Mouse (Mus musculus): ENCODE data around the gene Acsf2.

The Acsf2 gene

DNA sequence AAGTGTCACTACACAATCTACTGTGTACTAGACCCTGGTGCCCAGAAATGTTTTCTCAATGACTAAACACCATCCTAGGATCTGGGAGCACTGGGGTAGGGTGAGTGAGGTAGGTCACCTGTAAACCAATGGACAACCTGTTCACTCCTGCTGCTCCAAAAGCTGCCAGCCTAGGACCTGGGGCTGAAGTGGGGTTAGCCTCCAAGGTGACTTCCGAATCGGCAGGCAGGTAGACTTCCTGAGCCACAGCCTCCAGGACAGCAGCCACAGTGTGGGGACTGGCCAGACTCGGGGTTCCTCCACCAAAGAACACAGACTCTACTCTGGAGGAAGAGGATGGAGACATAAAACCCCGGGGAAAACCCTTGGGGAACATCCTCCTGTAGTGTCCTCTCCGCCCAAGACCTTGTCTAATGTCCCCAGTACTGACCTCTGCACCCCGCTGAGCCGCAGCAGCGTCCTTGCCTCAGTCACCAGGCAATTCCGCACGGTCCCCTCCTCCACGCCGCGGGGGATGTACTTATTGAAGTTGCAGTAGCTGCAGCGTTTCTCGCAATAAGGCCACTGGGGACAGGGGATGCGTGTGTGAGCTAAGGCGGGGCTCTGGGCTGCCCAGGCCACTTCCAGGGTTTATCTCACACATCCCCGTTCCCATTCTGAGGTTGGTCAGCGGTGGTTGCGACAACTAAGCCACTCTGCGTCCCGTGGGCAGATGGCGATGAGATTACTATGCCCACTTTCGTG lies 53.5 kb downstream of the Acsf2 start:
- peak; percentile 52 for DNase-seq (ENCODE audit: low spot score)

DNA sequence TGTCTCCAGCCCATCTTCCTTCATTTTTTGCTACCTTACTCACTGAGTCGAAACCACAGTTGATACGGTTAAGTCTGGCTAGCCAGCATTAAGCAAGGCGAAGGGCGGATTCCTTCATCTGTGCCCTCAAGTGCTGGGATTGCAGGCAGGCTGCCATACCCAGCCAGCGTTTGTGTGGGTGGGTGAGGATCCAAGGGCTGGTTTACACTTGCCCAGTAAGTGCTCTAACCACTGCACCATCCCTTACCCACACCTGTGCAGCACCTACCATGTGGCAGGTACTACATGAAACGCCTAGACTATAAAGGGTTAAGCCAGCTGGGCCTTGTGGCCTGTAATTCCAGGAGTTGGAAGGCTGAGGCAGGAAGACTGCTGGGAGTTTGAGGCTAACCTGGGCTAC lies 54.4 kb downstream of the Acsf2 start:
- DNase-seq (ENCODE audit: low spot score): no peak

DNA sequence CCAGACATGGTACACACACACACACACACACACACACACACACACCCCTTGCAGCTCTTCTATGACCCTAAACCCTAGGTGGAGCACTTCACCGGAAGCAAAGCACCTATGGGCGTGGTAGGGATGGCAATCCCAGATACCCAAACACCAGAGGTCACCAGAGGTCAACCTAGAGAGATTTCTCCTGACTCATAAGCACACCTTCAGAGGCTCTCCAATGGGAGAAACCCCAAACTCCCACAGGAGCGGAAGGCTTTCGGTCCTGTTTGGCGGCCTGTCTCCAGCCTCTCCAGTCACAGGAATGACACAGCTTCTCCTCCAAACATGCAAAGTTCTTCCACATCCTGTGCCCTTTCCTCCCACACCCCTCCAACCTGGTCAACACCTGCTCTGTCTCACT lies 55.3 kb downstream of the Acsf2 start:
- no peak for DNase-seq (ENCODE audit: low spot score)

DNA sequence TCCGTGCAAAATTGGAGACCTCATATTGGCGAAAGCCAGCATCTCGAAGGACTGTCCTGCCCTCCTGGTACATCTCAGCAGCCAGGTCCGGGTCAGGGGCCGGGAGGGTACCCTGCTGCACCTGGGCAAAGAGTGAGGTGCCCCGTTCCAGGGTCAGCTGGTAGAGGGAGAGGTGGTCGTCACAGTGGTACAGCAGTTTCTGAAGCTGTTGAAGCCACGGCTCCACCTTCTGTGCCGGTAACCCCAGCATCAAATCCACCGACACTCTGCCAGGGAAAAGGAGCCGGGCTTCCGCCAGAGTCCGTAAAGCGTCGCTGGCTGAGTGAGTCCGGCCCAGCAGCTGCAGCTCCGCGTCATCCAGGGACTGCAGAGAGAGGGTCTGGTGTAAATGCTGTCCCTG lies 57.2 kb downstream of the Acsf2 start:
- DNase-seq (ENCODE audit: low spot score): no peak

DNA sequence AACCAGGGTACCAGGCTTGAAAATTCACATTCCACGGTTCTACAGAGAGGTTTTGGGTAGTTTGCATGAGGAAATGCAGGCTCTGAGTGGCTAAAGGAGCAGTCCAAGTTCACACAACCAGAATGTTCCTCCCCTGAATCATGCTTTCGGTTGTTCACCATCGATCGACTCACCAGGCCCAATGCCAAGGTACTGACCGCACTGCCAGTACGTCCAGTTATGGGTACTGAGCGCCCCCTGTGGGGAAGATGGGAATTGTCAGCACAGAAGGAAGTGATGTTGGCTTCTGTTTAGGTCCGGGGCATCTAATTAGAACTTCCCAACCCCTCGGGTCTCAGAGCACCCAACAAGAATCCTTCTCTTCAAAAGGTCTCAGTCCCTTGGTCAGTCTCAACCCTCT lies 57.7 kb downstream of the Acsf2 start:
- peak; percentile 88 for DNase-seq (ENCODE audit: low spot score)

DNA sequence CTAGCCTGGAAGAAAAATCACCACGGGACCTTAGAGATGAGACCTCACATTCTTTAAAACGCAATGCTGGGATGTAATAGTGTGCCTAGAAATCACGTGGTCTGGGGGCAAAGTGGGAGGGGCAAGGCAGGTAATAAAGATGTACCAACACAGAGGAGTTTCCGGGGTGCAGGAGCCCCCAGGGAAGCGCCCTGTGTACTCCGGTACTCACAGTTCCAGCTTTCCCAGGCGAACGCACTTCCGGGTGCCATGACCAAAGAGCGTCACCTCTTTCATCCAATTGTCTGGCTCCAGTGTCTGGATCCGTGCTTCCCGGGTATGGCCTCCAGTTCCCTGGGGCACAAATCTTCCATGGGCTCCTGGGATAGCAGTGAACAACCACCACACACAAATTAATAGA lies 58.3 kb downstream of the Acsf2 start:
- no peak for DNase-seq (ENCODE audit: low spot score)

DNA sequence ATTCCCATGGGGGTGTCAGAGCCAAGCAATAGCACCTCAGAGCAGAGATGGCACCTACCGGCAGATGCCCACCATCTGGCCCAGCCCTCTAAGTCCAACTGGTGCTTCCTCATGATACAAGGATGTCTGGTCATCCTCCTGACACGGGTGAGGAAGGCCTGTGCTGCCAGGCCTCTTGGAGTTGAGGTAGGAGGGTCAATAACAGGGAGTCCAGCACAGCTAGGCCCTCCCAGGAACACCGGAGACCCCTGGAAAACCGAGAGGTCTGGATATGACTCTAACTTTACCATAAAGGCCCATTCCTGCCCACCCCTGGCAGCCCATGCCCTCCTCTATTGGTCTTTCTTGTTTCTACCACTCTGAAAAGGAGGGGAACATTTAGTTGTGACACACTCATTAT lies 59.3 kb downstream of the Acsf2 start:
- DNase-seq (ENCODE audit: low spot score): no peak

DNA sequence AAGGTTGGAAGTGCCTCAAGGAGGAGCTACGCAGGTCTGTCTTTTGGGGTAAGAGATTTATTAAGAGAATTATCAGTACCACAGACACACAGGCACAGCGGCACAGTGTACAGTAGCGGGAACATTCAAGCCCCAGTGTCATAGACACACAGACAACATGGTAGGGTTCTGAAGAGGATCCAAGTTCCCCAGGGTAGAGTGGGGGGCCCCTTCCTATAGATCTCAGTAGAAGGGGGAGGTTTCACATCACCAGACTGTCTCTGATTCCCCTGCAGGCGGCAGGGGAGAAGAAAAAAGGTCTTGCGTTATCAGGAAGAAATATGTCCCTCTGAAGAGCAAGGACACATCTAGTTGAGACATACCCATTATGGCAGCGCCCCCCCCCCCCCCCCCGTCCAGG lies 61.9 kb downstream of the Acsf2 start:
- no peak for DNase-seq (ENCODE audit: low spot score)

DNA sequence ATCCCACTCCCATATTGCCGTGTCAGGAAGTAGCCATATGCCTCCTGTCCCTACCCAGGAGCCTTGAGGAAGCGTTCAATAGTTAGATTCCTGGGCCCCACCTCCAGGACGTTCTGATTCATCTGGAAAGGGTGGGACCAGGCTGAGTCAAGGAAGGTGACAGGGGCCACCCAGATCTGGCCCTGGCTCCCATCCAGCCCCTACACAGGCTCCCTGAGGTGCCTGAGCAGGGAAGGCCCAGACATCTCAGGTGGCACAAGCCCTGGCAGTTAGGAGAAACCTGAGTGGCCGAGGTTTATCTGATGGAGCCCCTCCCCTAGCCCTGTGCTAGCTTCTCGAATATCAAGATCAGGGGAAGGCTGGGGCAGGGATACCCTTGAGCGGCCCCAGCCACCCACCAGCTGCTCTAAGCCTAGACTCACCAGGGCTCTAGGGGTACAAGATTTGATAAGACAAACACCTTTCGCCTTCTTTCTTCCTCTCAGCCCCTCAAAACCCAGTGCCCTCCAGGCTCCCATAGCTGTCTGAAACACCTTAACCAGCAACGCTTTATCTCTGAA lies 62.9 kb downstream of the Acsf2 start:
- DNase-seq (ENCODE audit: low spot score): no peak

DNA sequence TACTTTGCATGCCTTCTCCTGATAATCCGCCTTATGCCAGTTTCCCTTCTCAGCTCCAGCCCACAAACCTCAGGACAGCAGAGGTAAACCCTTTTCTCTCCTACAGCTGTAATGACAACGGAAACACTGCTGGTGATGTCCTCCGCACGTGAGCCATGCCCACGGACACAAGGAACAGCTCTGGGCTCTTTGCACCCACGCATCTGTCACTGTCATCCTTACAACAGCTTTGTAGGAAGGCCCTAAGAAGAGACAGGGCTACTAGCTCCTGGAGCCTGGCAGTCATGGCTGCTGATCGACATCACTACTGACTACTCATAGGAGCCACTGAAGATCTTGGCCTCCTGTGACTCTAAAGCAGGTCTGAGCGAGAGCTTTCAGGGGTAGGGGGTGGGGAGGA lies 68.5 kb downstream of the Acsf2 start:
- DNase-seq (ENCODE audit: low spot score): no peak

DNA sequence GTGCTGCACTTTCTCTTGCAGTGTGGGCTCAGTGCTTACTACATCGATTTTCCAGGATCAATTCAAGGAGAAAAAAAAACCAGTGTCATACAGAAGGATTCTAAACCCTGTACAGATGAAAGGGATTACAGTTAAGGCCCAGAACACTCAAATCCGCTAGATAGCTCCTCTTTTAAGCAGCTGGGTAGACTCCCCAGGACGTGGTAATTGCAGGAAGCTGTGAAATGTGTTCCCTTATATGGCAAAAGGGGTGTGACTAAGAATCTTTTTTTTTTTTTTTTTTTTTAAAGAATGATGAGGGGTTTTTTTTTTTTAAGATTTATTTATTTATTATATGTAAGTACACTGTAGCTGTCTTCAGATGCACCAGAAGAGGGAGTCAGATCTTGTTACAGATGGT lies 72.8 kb downstream of the Acsf2 start:
- DNase-seq (ENCODE audit: low spot score): no peak

DNA sequence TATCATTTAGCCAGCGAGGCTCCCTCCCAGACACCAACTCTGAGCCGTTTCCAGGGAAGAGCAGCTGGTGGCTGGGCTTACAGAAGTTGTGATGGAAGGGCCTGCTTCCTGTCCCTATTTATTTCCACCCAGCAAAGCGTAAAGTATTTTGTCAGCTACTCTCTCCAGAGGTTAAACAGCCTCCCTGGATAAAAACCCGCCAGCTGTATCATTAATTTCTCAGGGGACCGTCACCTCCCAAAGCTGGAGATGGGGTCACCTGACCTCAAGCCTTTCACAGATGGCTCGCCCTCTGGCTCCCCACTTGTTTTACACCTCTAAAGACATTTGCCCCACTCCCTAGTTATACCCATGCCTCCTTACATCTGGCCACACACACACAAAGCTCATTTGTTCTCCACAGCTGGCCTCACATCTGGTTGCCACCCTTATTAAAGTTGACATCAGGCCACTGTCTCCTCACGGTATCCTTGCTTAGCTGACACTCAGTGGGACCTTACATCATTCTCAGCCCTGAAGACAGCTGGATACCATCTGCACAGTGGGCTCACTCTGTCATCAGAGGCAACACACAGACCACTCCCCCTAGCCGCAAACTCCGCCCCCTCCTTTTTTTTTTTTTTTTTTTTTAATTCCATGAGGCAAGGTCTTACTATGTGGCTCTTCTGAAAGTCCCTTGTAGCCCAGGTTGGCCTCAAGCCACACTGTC lies 75.3 kb downstream of the Acsf2 start:
- DNase-seq (ENCODE audit: low spot score): no peak

DNA sequence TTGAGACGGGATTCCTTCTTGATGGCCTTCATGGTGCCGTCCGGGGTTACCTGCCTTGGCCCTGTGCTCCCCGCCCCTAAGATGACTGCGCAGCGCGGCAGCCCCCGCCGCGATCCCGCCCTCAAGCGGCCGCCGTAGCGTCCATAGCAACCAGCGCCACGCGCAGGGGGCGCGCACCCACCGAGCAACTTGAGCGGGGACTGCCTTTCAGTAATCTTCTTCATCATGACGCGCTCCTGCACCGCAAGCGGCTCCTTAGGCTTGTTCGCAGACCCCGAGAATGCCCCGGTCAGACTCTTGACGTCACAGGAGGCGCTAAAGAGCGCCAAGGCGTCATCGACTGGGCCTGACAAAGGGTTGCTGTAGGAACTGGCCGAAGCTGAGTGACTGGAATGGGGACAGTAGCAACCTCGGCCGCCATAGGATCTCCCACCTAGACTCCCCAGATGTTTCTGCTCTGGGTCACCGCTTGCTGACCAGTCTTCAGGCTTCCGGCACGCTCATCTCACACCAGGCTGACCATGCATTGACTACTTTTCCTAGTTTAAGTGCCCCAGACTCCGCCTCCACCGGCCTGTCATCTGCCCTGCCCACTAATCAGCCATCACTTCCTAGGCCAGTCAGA lies 80.3 kb downstream of the Acsf2 start, which contains the start of gene Mycbpap:
Gene Mycbpap, minus strand, starts transcription at position 524 of the 625 bp plus-strand sequence.
- peak; percentile 65 for DNase-seq (ENCODE audit: low spot score)

DNA sequence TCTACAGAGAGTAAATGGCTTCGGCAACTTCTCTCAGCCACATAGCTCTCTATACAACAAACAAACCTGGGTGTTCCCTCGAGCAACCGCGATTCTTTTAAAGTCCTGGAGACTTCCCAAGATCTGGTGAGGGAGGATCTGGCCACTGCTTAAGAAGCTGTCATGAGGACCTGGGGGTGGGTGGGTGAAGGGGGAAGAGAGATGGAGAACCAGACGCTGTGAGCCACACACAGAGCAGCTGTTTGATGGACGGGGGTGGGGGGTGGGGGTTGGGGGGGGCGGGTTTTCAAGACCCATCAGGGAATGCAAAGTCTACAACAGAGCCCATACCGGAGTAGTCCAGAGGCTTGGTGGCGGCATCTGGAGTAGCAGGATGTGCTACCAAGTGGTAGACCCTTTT lies 88.2 kb downstream of the Acsf2 start:
- DNase-seq (ENCODE audit: low spot score): no peak

DNA sequence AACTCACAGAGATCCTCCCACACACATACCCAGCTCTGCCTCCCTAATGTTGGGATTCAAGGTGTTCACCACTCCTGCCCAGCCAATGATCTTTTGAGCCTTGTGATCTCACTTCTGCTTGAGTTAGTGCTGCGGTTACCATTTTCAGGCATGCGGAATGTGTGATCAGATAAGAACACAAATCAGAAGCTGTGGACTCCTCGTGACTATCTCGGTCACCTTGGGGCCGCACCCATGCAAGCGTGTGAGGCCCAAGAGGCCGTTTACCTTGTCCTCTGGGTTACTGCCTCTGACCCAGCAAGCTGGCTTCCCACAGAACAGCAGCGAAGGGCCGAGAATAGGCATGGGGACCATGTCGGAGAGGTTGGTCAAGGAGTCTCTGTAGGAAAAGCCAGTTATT lies 92.7 kb downstream of the Acsf2 start:
- DNase-seq (ENCODE audit: low spot score): no peak
